Mouse (Mus musculus) cerebellum, adult 8-10 months (tissue): ENCODE measurements around the gene Coq8a.

ENCODE experiments used
- DNase-seq: peaks from one replicate; pipeline ENCODE4 v3.0.0; 2022

Coq8a gene

GRCm38 (mm10) chr1:180196508-180196907 lies 2.9 kb downstream of the Coq8a start:
- DNase-seq: no peak

- peak; percentile 97 for DNase-seq
Observed at GRCm38 (mm10) chr1:180195703-180196381, 3.6 kb downstream of the Coq8a start.

- DNase-seq: no peak
Observed at GRCm38 (mm10) chr1:180194781-180195471, 4.5 kb downstream of the Coq8a start.

- no peak for DNase-seq
Observed at GRCm38 (mm10) chr1:180194048-180194447, 5.4 kb downstream of the Coq8a start.

- no peak for DNase-seq
Observed at GRCm38 (mm10) chr1:180193391-180193935, 5.9 kb downstream of the Coq8a start.

- DNase-seq: no peak
Observed at GRCm38 (mm10) chr1:180192866-180193265, 6.5 kb downstream of the Coq8a start.

- DNase-seq: no peak
Observed at GRCm38 (mm10) chr1:180191651-180192220, 7.7 kb downstream of the Coq8a start.

GRCm38 (mm10) chr1:180191112-180191511 lies 8.3 kb downstream of the Coq8a start:
- DNase-seq: no peak

GRCm38 (mm10) chr1:180188951-180189350 lies 10.5 kb downstream of the Coq8a start:
- no peak for DNase-seq

- DNase-seq: no peak
Observed at GRCm38 (mm10) chr1:180186371-180186770, 13.0 kb downstream of the Coq8a start.

GRCm38 (mm10) chr1:180185877-180186276 lies 13.5 kb downstream of the Coq8a start:
- DNase-seq: no peak

- no peak for DNase-seq
Observed at GRCm38 (mm10) chr1:180184768-180185167, 14.6 kb downstream of the Coq8a start.

GRCm38 (mm10) chr1:180183525-180184159 lies 15.8 kb downstream of the Coq8a start:
- DNase-seq: no peak

GRCm38 (mm10) chr1:180182731-180183130 lies 16.7 kb downstream of the Coq8a start:
- DNase-seq: no peak

GRCm38 (mm10) chr1:180181966-180182319 lies 17.5 kb downstream of the Coq8a start:
- no peak for DNase-seq

GRCm38 (mm10) chr1:180181304-180181965 lies 18.0 kb downstream of the Coq8a start:
- no peak for DNase-seq

- DNase-seq: no peak
Observed at GRCm38 (mm10) chr1:180179840-180180239, 19.6 kb downstream of the Coq8a start.

- no peak for DNase-seq
Observed at GRCm38 (mm10) chr1:180179100-180179499, 20.3 kb downstream of the Coq8a start.

- no peak for DNase-seq
Observed at GRCm38 (mm10) chr1:180178340-180178739, 21.1 kb downstream of the Coq8a start.

- no peak for DNase-seq
Observed at GRCm38 (mm10) chr1:180176784-180177183, 22.6 kb downstream of the Coq8a start.

GRCm38 (mm10) chr1:180175635-180176034 lies 23.8 kb downstream of the Coq8a start:
- DNase-seq: no peak

GRCm38 (mm10) chr1:180175167-180175566 lies 24.2 kb downstream of the Coq8a start:
- no peak for DNase-seq

- DNase-seq: no peak
Observed at GRCm38 (mm10) chr1:180174718-180175117, 24.7 kb downstream of the Coq8a start.
